Mouse (Mus musculus): ENCODE measurements at regions not wholly inside any gene's neighbourhood (a gene's known extent, or its start where the extent isn't known, plus 50 kb on each side); places are given as distances from the start of the nearest gene placed in this dataset.

- TF ChIP-seq CTCF (IDR thresholded peaks at IDR 0.05; ENCODE audit: control insufficient read depth, insufficient read depth, insufficient read length) (no peak), MAX (IDR thresholded peaks at IDR 0.05) (no peak)
Observed at GRCm38 (mm10) chr10:44697966-44698365, 169.7 kb upstream of the Prdm1 start.
